Mouse (Mus musculus): ENCODE results near the gene Gab1. TPM values are rescaled to one million over a fixed set of nuclear protein-coding genes. Genes with fewer than 3 reads are reported as not detected.

Gene Gab1
- polyA plus RNA-seq, 1 experiment from 2014 or later, result 10.4 TPM

- Histone ChIP-seq H3K36me3 (no peaks in the 10 kb centered on the region), H3K4me1 (replicated peaks) (no peaks in the 10 kb centered on the region), H3K4me2 (no peak overlapping the region), H3K27me3 (no peaks in the 10 kb centered on the region), H3K9me3 (no peaks in the 10 kb centered on the region), H3K27ac (no peak overlapping the region), H3K9ac (no peak overlapping the region), H3K4me3 (no peak overlapping the region)
- no peak for ATAC-seq (ENCODE audit: low FRiP score)
Measured at GRCm38 (mm10) chr8:80899364-80899763, 19.0 kb upstream of the Gab1 start.

GRCm38 (mm10) chr8:80896026-80896425, 15.7 kb upstream of the Gab1 start:
- no peaks in the 10 kb centered on the region for H3K27me3 ChIP-seq
- WGBS, result 81% methylated on average over 5 of the region's 5 CpGs
- no peak for ATAC-seq (ENCODE audit: low FRiP score)
- H3K36me3 ChIP-seq, result no peaks in the 10 kb centered on the region
- no peaks in the 10 kb centered on the region for H3K4me1 ChIP-seq (replicated peaks)
- H3K9me3 ChIP-seq, result no peaks in the 10 kb centered on the region
- no peak overlapping the region for H3K4me3 ChIP-seq
- H3K27ac ChIP-seq, result no peak overlapping the region
- no peak overlapping the region for H3K4me2 ChIP-seq
- H3K9ac ChIP-seq, result no peak overlapping the region

GRCm38 (mm10) chr8:80895397-80895796, 15.1 kb upstream of the Gab1 start:
- Histone ChIP-seq H3K36me3 (no peaks in the 10 kb centered on the region), H3K27me3 (no peaks in the 10 kb centered on the region), H3K9ac (no peak overlapping the region), H3K27ac (no peak overlapping the region), H3K4me1 (replicated peaks) (no peaks in the 10 kb centered on the region), H3K4me3 (no peak overlapping the region), H3K4me2 (no peak overlapping the region), H3K9me3 (no peaks in the 10 kb centered on the region)
- 38% methylated on average over 6 of the region's 6 CpGs for WGBS
- ATAC-seq (ENCODE audit: low FRiP score), result no peak

- H3K4me3 ChIP-seq, result no peak overlapping the region
- no peaks in the 10 kb centered on the region for H3K9me3 ChIP-seq
- H3K4me1 ChIP-seq (replicated peaks), result no peaks in the 10 kb centered on the region
- no peak overlapping the region for H3K9ac ChIP-seq
- no peak overlapping the region for H3K27ac ChIP-seq
- H3K27me3 ChIP-seq, result no peaks in the 10 kb centered on the region
- H3K36me3 ChIP-seq, result no peaks in the 10 kb centered on the region
- no peak overlapping the region for H3K4me2 ChIP-seq
- no peak for ATAC-seq (ENCODE audit: low FRiP score)
- 81% methylated on average over 3 of the region's 3 CpGs for WGBS
Measured at GRCm38 (mm10) chr8:80894528-80894927, 14.2 kb upstream of the Gab1 start.

GRCm38 (mm10) chr8:80879426-80880195, 708 bp downstream of the Gab1 start:
- Histone ChIP-seq H3K9ac (peak overlapping the region; percentile 86), H3K4me1 (replicated peaks) (peaks cover 33% of the 10 kb centered on the region), H3K36me3 (no peaks in the 10 kb centered on the region), H3K27me3 (no peaks in the 10 kb centered on the region), H3K4me3 (peak overlapping the region; percentile 87), H3K4me2 (peak overlapping the region; percentile 70), H3K27ac (peak overlapping the region; percentile 94), H3K9me3 (no peaks in the 10 kb centered on the region)
- peak; percentile 76 for ATAC-seq (ENCODE audit: low FRiP score)
- WGBS, result under 1% methylated on average over 87 of the region's 90 CpGs

- Histone ChIP-seq H3K9me3 (no peaks in the 10 kb centered on the region), H3K27me3 (no peaks in the 10 kb centered on the region), H3K4me1 (replicated peaks) (peaks cover 40% of the 10 kb centered on the region), H3K4me2 (peak overlapping the region; percentile 70), H3K27ac (peak overlapping the region; percentile 94), H3K36me3 (no peaks in the 10 kb centered on the region), H3K4me3 (peak overlapping the region; percentile 87), H3K9ac (peak overlapping the region; percentile 86)
- under 1% methylated on average over 26 of the region's 26 CpGs for WGBS
- no peak for ATAC-seq (ENCODE audit: low FRiP score)
Measured at GRCm38 (mm10) chr8:80878801-80879425, 1.4 kb downstream of the Gab1 start.

GRCm38 (mm10) chr8:80878146-80878545, 2.2 kb downstream of the Gab1 start:
- peaks cover 41% of the 10 kb centered on the region for H3K4me1 ChIP-seq (replicated peaks)
- H3K4me2 ChIP-seq, result peak overlapping the region; percentile 70
- H3K4me3 ChIP-seq, result peak overlapping the region; percentile 87
- H3K9me3 ChIP-seq, result no peaks in the 10 kb centered on the region
- H3K9ac ChIP-seq, result peak overlapping the region; percentile 86
- no peaks in the 10 kb centered on the region for H3K36me3 ChIP-seq
- no peak for ATAC-seq (ENCODE audit: low FRiP score)
- WGBS, result 44% methylated on average over 9 of the region's 9 CpGs
- H3K27ac ChIP-seq, result no peak overlapping the region
- no peaks in the 10 kb centered on the region for H3K27me3 ChIP-seq

GRCm38 (mm10) chr8:80875537-80875936, 4.8 kb downstream of the Gab1 start:
- Histone ChIP-seq H3K27me3 (no peaks in the 10 kb centered on the region), H3K4me2 (no peak overlapping the region), H3K9ac (no peak overlapping the region), H3K4me3 (no peak overlapping the region), H3K9me3 (no peaks in the 10 kb centered on the region), H3K27ac (no peak overlapping the region), H3K36me3 (no peaks in the 10 kb centered on the region), H3K4me1 (replicated peaks) (peaks cover 53% of the 10 kb centered on the region)
- no peak for ATAC-seq (ENCODE audit: low FRiP score)
- 93% methylated on average over 6 of the region's 6 CpGs for WGBS

- Histone ChIP-seq H3K9me3 (no peaks in the 10 kb centered on the region), H3K36me3 (no peaks in the 10 kb centered on the region), H3K4me1 (replicated peaks) (peaks cover 58% of the 10 kb centered on the region), H3K27me3 (no peaks in the 10 kb centered on the region), H3K27ac (no peak overlapping the region), H3K4me2 (no peak overlapping the region), H3K9ac (no peak overlapping the region), H3K4me3 (no peak overlapping the region)
- WGBS, result 58% methylated on average over 10 of the region's 10 CpGs
- no peak for ATAC-seq (ENCODE audit: low FRiP score)
Measured at GRCm38 (mm10) chr8:80873723-80874427, 6.4 kb downstream of the Gab1 start.

- Histone ChIP-seq H3K4me3 (no peak overlapping the region), H3K27me3 (no peaks in the 10 kb centered on the region), H3K9me3 (no peaks in the 10 kb centered on the region), H3K27ac (peak overlapping the region; percentile 18; the same call in 1 of the 2 replicates), H3K9ac (0 out of 2 replicates have a peak overlapping the region, but pooled peaks have one; percentile 13), H3K36me3 (no peaks in the 10 kb centered on the region), H3K4me1 (replicated peaks) (peaks cover 50% of the 10 kb centered on the region), H3K4me2 (no peak overlapping the region)
- ATAC-seq (ENCODE audit: low FRiP score), result peak; percentile 37; the same call in 1 of the 2 replicates
- WGBS, result 41% methylated on average over 4 of the region's 4 CpGs
Measured at GRCm38 (mm10) chr8:80872688-80873087, 7.6 kb downstream of the Gab1 start.

GRCm38 (mm10) chr8:80871400-80871799, 8.9 kb downstream of the Gab1 start:
- Histone ChIP-seq H3K27me3 (no peaks in the 10 kb centered on the region), H3K9me3 (no peaks in the 10 kb centered on the region), H3K27ac (no peak overlapping the region), H3K4me1 (replicated peaks) (peaks cover 51% of the 10 kb centered on the region), H3K9ac (no peak overlapping the region), H3K4me2 (no peak overlapping the region), H3K36me3 (no peaks in the 10 kb centered on the region), H3K4me3 (no peak overlapping the region)
- no peak for ATAC-seq (ENCODE audit: low FRiP score)
- 89% methylated on average over 6 of the region's 6 CpGs for WGBS

GRCm38 (mm10) chr8:80870535-80871204, 9.6 kb downstream of the Gab1 start:
- Histone ChIP-seq H3K36me3 (no peaks in the 10 kb centered on the region), H3K9me3 (no peaks in the 10 kb centered on the region), H3K9ac (no peak overlapping the region), H3K4me1 (replicated peaks) (peaks cover 51% of the 10 kb centered on the region), H3K4me3 (no peak overlapping the region), H3K4me2 (no peak overlapping the region), H3K27ac (peak overlapping the region; percentile 73), H3K27me3 (no peaks in the 10 kb centered on the region)
- WGBS, result 82% methylated on average over 9 of the region's 9 CpGs
- ATAC-seq (ENCODE audit: low FRiP score), result 0 out of 2 replicates have a peak, but pooled peaks have one; percentile 27
